Mouse (Mus musculus): ENCODE data around the gene Specc1. TPM values are rescaled to one million over a fixed set of nuclear protein-coding genes. Genes with fewer than 3 reads are reported as not detected.

Gene Specc1
- total RNA-seq, 1 experiment: 19.9 TPM

GRCm38 (mm10) chr11:62194217-62194616, 237.7 kb downstream of the Specc1 start:
- TF ChIP-seq ZC3H11A (IDR thresholded peaks at IDR 0.05; ENCODE audit: borderline replicate concordance, low read depth, low read length) (no peak), ZNF384 (IDR thresholded peaks at IDR 0.05; ENCODE audit: low read depth, low read length) (no peak), HCFC1 (IDR thresholded peaks at IDR 0.05; ENCODE audit: borderline replicate concordance, insufficient read depth, low read length) (no peak)
- H3K27ac ChIP-seq (ENCODE audit: insufficient read depth, low read depth, low read length, poor library complexity, severe bottlenecking): no peak overlapping the region
- in situ Hi-C loops (cut with MboI; ENCODE audit: low sequenced_read_pairs in 2 of 2, unreplicated experiment in 2 of 2): no loop called here
- H3K9me3 ChIP-seq (ENCODE audit: control insufficient read depth, insufficient read depth, low read depth, low read length): no peaks in the 10 kb centered on the region
- no peak for DNase-seq (ENCODE audit: low read depth, low spot score)
- no peaks in the 10 kb centered on the region for H3K36me3 ChIP-seq (ENCODE audit: control insufficient read depth, insufficient read depth, low read length, poor library complexity, severe bottlenecking)
- no peak overlapping the region for H3K4me3 ChIP-seq (ENCODE audit: insufficient read depth in 1 of 2, low read depth in 1 of 2, low read length in 2 of 2, poor library complexity in 1 of 2, severe bottlenecking in 1 of 2)
- H3K4me1 ChIP-seq (ENCODE audit: control insufficient read depth in 2 of 2, insufficient read depth in 2 of 2, low read length in 2 of 2, poor library complexity in 1 of 2): no peaks in the 10 kb centered on the region
- no peak overlapping the region for H3K9ac ChIP-seq (ENCODE audit: insufficient read depth, low read depth, low read length, poor library complexity, severe bottlenecking)

GRCm38 (mm10) chr11:62200901-62201512, 244.4 kb downstream of the Specc1 start:
- Histone ChIP-seq H3K4me3 (ENCODE audit: insufficient read depth in 1 of 2, low read depth in 1 of 2, low read length in 2 of 2, poor library complexity in 1 of 2, severe bottlenecking in 1 of 2) (no peak overlapping the region), H3K4me1 (ENCODE audit: control insufficient read depth in 2 of 2, insufficient read depth in 2 of 2, low read length in 2 of 2, poor library complexity in 1 of 2) (no peaks in the 10 kb centered on the region), H3K9ac (ENCODE audit: insufficient read depth, low read depth, low read length, poor library complexity, severe bottlenecking) (no peak overlapping the region), H3K27ac (ENCODE audit: insufficient read depth, low read depth, low read length, poor library complexity, severe bottlenecking) (no peak overlapping the region), H3K36me3 (ENCODE audit: control insufficient read depth, insufficient read depth, low read length, poor library complexity, severe bottlenecking) (no peaks in the 10 kb centered on the region), H3K9me3 (ENCODE audit: control insufficient read depth, insufficient read depth, low read depth, low read length) (no peaks in the 10 kb centered on the region)
- in situ Hi-C loops (cut with MboI; ENCODE audit: low sequenced_read_pairs in 2 of 2, unreplicated experiment in 2 of 2): no loop called here
- no peak for DNase-seq (ENCODE audit: low read depth, low spot score)
- TF ChIP-seq CHD2 (IDR thresholded peaks at IDR 0.05; ENCODE audit: low read depth, low read length) (no peak), HCFC1 (IDR thresholded peaks at IDR 0.05; ENCODE audit: borderline replicate concordance, insufficient read depth, low read length) (no peak), MAFK (IDR thresholded peaks at IDR 0.05; ENCODE audit: insufficient read depth, low read depth, low read length) (no peak), ZC3H11A (IDR thresholded peaks at IDR 0.05; ENCODE audit: borderline replicate concordance, low read depth, low read length) (no peak), ZNF384 (IDR thresholded peaks at IDR 0.05; ENCODE audit: low read depth, low read length) (no peak)

- no peak overlapping the region for H3K4me3 ChIP-seq (ENCODE audit: insufficient read depth in 1 of 2, low read depth in 1 of 2, low read length in 2 of 2, poor library complexity in 1 of 2, severe bottlenecking in 1 of 2)
- no peak for DNase-seq (ENCODE audit: low read depth, low spot score)
- H3K9me3 ChIP-seq (ENCODE audit: control insufficient read depth, insufficient read depth, low read depth, low read length): no peaks in the 10 kb centered on the region
- peak; percentile 76 for TF ChIP-seq ZNF384 (IDR thresholded peaks at IDR 0.05; ENCODE audit: low read depth, low read length)
- TF ChIP-seq ZC3H11A (IDR thresholded peaks at IDR 0.05; ENCODE audit: borderline replicate concordance, low read depth, low read length): no peak
- H3K36me3 ChIP-seq (ENCODE audit: control insufficient read depth, insufficient read depth, low read length, poor library complexity, severe bottlenecking): no peaks in the 10 kb centered on the region
- in situ Hi-C loops (cut with MboI; ENCODE audit: low sequenced_read_pairs in 2 of 2, unreplicated experiment in 2 of 2): no loop called here
- no peaks in the 10 kb centered on the region for H3K4me1 ChIP-seq (ENCODE audit: control insufficient read depth in 2 of 2, insufficient read depth in 2 of 2, low read length in 2 of 2, poor library complexity in 1 of 2)
- H3K9ac ChIP-seq (ENCODE audit: insufficient read depth, low read depth, low read length, poor library complexity, severe bottlenecking): no peak overlapping the region
- H3K27ac ChIP-seq (ENCODE audit: insufficient read depth, low read depth, low read length, poor library complexity, severe bottlenecking): no peak overlapping the region
These were observed 246.1 kb downstream of the Specc1 start for GRCm38 (mm10) chr11:62202645-62203044.

- TF ChIP-seq ZC3H11A (IDR thresholded peaks at IDR 0.05; ENCODE audit: borderline replicate concordance, low read depth, low read length) (no peak), HCFC1 (IDR thresholded peaks at IDR 0.05; ENCODE audit: borderline replicate concordance, insufficient read depth, low read length) (no peak), CHD2 (IDR thresholded peaks at IDR 0.05; ENCODE audit: low read depth, low read length) (no peak), MAFK (IDR thresholded peaks at IDR 0.05; ENCODE audit: insufficient read depth, low read depth, low read length) (no peak), ZNF384 (IDR thresholded peaks at IDR 0.05; ENCODE audit: low read depth, low read length) (no peak)
- H3K27ac ChIP-seq (ENCODE audit: insufficient read depth, low read depth, low read length, poor library complexity, severe bottlenecking): no peak overlapping the region
These were observed 252.5 kb downstream of the Specc1 start for GRCm38 (mm10) chr11:62209111-62209510.

GRCm38 (mm10) chr11:62209891-62210290, 253.3 kb downstream of the Specc1 start:
- H3K9me3 ChIP-seq (ENCODE audit: control insufficient read depth, insufficient read depth, low read depth, low read length): no peaks in the 10 kb centered on the region
- H3K4me3 ChIP-seq (ENCODE audit: insufficient read depth in 1 of 2, low read depth in 1 of 2, low read length in 2 of 2, poor library complexity in 1 of 2, severe bottlenecking in 1 of 2): no peak overlapping the region
- TF ChIP-seq CHD2 (IDR thresholded peaks at IDR 0.05; ENCODE audit: low read depth, low read length): no peak
- TF ChIP-seq MAFK (IDR thresholded peaks at IDR 0.05; ENCODE audit: insufficient read depth, low read depth, low read length): no peak
- no peak for TF ChIP-seq ZC3H11A (IDR thresholded peaks at IDR 0.05; ENCODE audit: borderline replicate concordance, low read depth, low read length)
- TF ChIP-seq ZNF384 (IDR thresholded peaks at IDR 0.05; ENCODE audit: low read depth, low read length): no peak
- no peak for TF ChIP-seq HCFC1 (IDR thresholded peaks at IDR 0.05; ENCODE audit: borderline replicate concordance, insufficient read depth, low read length)
- no peak overlapping the region for H3K27ac ChIP-seq (ENCODE audit: insufficient read depth, low read depth, low read length, poor library complexity, severe bottlenecking)
- no peak for DNase-seq (ENCODE audit: low read depth, low spot score)
- H3K36me3 ChIP-seq (ENCODE audit: control insufficient read depth, insufficient read depth, low read length, poor library complexity, severe bottlenecking): no peaks in the 10 kb centered on the region
- peaks cover 0 to 5% of the 10 kb centered on the region in 2 experiments; a peak in 1 of 4 replicates for H3K4me1 ChIP-seq (ENCODE audit: control insufficient read depth in 2 of 2, insufficient read depth in 2 of 2, low read length in 2 of 2, poor library complexity in 1 of 2)
- in situ Hi-C loops (cut with MboI; ENCODE audit: low sequenced_read_pairs in 2 of 2, unreplicated experiment in 2 of 2): no loop called here
- no peak overlapping the region for H3K9ac ChIP-seq (ENCODE audit: insufficient read depth, low read depth, low read length, poor library complexity, severe bottlenecking)

More at GRCm38 (mm10) chr11:62209111-62209510, 252.5 kb downstream of the Specc1 start:
- Histone ChIP-seq H3K36me3 (ENCODE audit: control insufficient read depth, insufficient read depth, low read length, poor library complexity, severe bottlenecking) (no peaks in the 10 kb centered on the region), H3K4me1 (ENCODE audit: control insufficient read depth in 2 of 2, insufficient read depth in 2 of 2, low read length in 2 of 2, poor library complexity in 1 of 2) (no peaks in the 10 kb centered on the region), H3K9me3 (ENCODE audit: control insufficient read depth, insufficient read depth, low read depth, low read length) (no peaks in the 10 kb centered on the region), H3K9ac (ENCODE audit: insufficient read depth, low read depth, low read length, poor library complexity, severe bottlenecking) (no peak overlapping the region), H3K4me3 (ENCODE audit: insufficient read depth in 1 of 2, low read depth in 1 of 2, low read length in 2 of 2, poor library complexity in 1 of 2, severe bottlenecking in 1 of 2) (no peak overlapping the region)
- in situ Hi-C loops (cut with MboI; ENCODE audit: low sequenced_read_pairs in 2 of 2, unreplicated experiment in 2 of 2): no loop called here
- no peak for DNase-seq (ENCODE audit: low read depth, low spot score)
